Mouse (Mus musculus) kidney, embryonic 16.5 days (tissue): Measurements from ENCODE around the gene Gm20388. TPM values are rescaled to one million over a fixed set of nuclear protein-coding genes. Genes with fewer than 3 reads are reported as not detected.

ENCODE experiments used
- ATAC-seq: fragments of 200-750 bp; cut with Nextera tagmentation; 2 replicates; pipeline ENCODE4 v1.8.0; 2017; ENCODE audit warnings: moderate TSS enrichment; ENCODE audit not compliant: low FRiP score, low TSS enrichment
- H3K27ac ChIP-seq: fragments of 300-500 bp; sonication (generic); 2 replicates; pipeline ENCODE4 v1.5.1; 2014; ENCODE audit warnings: low read length
- H3K27me3 ChIP-seq: fragments of 300-500 bp; sonication (generic); 2 replicates; pipeline ENCODE4 v1.6.1; 2014; ENCODE audit warnings: low read length, control low read depth, mixed read lengths; ENCODE audit not compliant: insufficient read depth
- H3K36me3 ChIP-seq: fragments of 300-500 bp; sonication (generic); 2 replicates; pipeline ENCODE4 v1.6.1; 2014; ENCODE audit warnings: low read length, control low read depth, mixed read lengths; ENCODE audit not compliant: insufficient read depth
- H3K4me1 ChIP-seq: fragments of 300-500 bp; sonication (generic); 2 replicates; pipeline ENCODE4 v1.6.1; 2014; ENCODE audit warnings: low read length, control low read depth, mixed read lengths; ENCODE audit not compliant: insufficient read depth
- H3K4me2 ChIP-seq: fragments of 300-500 bp; sonication (generic); replicated peaks from 2 replicates; pipeline ENCODE4 v1.6.1; 2014; ENCODE audit warnings: low read depth, low read length
- H3K4me3 ChIP-seq: fragments of 300-500 bp; sonication (generic); 2 replicates; pipeline ENCODE4 v1.5.1; 2014; ENCODE audit warnings: mild to moderate bottlenecking, low read length
- H3K9ac ChIP-seq: fragments of 300-500 bp; sonication (generic); replicated peaks from 2 replicates; pipeline ENCODE4 v1.6.1; 2014; ENCODE audit warnings: low read length
- H3K9me3 ChIP-seq: fragments of 300-500 bp; sonication (generic); 2 replicates; pipeline ENCODE4 v1.6.1; 2016; ENCODE audit warnings: low read length, control low read depth
- WGBS: fragments of 180-500 bp; shearing (Covaris S2); extraction: QIAGEN DNeasy Blood & Tissue Kit; methylation state at CpG from one replicate; pipeline ENCODE4 v1.1.7; 2014; 5-methylcytosine and 5-hydroxymethylcytosine counted together
- polyA plus RNA-seq: library from polyadenylated mRNA; unstranded; fragments of >200 nt; fragmentation: Nextera tagmentation; extraction: Ambion mirVana; gene quantifications from 2 replicates; pipeline ENCODE4 v1.2.1, GENCODE M21; 2015

Gene Gm20388
- polyA plus RNA-seq, 1 experiment from 2014 or later, result 7.7 TPM

- H3K9me3 ChIP-seq, result no peaks in the 10 kb centered on the region
- H3K4me1 ChIP-seq, result peaks cover 65% of the 10 kb centered on the region
- no peak overlapping the region for H3K4me3 ChIP-seq
- H3K27me3 ChIP-seq, result no peaks in the 10 kb centered on the region
- 62% methylated on average over 15 of the region's 15 CpGs for WGBS
- H3K36me3 ChIP-seq, result peaks cover 7% of the 10 kb centered on the region; the same call in 1 of the 2 replicates
- H3K4me2 ChIP-seq, result no peak overlapping the region
- no peak for ATAC-seq
- H3K9ac ChIP-seq, result no peak overlapping the region
- H3K27ac ChIP-seq, result no peak overlapping the region
These were observed 646.7 kb downstream of the Gm20388 start for GRCm38 (mm10) chr8:120557170-120557965.

GRCm38 (mm10) chr8:120558162-120558561 is 647.5 kb downstream of the Gm20388 start:
- 68% methylated on average over 4 of the region's 4 CpGs for WGBS
- ATAC-seq, result no peak
- no peak overlapping the region for H3K4me3 ChIP-seq
- H3K4me2 ChIP-seq, result no peak overlapping the region
- H3K36me3 ChIP-seq, result peaks cover 7% of the 10 kb centered on the region; the same call in 1 of the 2 replicates
- no peak overlapping the region for H3K9ac ChIP-seq
- no peak overlapping the region for H3K27ac ChIP-seq
- no peaks in the 10 kb centered on the region for H3K9me3 ChIP-seq
- H3K4me1 ChIP-seq, result peaks cover 69% of the 10 kb centered on the region
- H3K27me3 ChIP-seq, result no peaks in the 10 kb centered on the region

GRCm38 (mm10) chr8:120559654-120560053 is 649.0 kb downstream of the Gm20388 start:
- Histone ChIP-seq H3K27me3 (no peaks in the 10 kb centered on the region), H3K27ac (no peak overlapping the region), H3K4me2 (no peak overlapping the region), H3K4me3 (no peak overlapping the region), H3K9ac (0 out of 2 replicates have a peak overlapping the region, but pooled peaks have one; percentile 15), H3K4me1 (peaks cover 84% of the 10 kb centered on the region), H3K36me3 (peaks cover 2% of the 10 kb centered on the region; the same call in 1 of the 2 replicates), H3K9me3 (no peaks in the 10 kb centered on the region)
- WGBS, result 43% methylated on average over 11 of the region's 11 CpGs
- no peak for ATAC-seq

- no peak overlapping the region for H3K4me2 ChIP-seq
- no peaks in the 10 kb centered on the region for H3K27me3 ChIP-seq
- no peak overlapping the region for H3K27ac ChIP-seq
- WGBS, result 72% methylated on average over 5 of the region's 5 CpGs
- H3K9ac ChIP-seq, result 0 out of 2 replicates have a peak overlapping the region, but pooled peaks have one; percentile 15
- no peak for ATAC-seq
- H3K9me3 ChIP-seq, result no peaks in the 10 kb centered on the region
- H3K4me1 ChIP-seq, result peaks cover 90% of the 10 kb centered on the region
- no peak overlapping the region for H3K4me3 ChIP-seq
- H3K36me3 ChIP-seq, result no peaks in the 10 kb centered on the region
These were observed 649.9 kb downstream of the Gm20388 start for GRCm38 (mm10) chr8:120560535-120560934.

- no peaks in the 10 kb centered on the region for H3K9me3 ChIP-seq
- peaks cover 81% of the 10 kb centered on the region for H3K4me1 ChIP-seq
- H3K27me3 ChIP-seq, result no peaks in the 10 kb centered on the region
- ATAC-seq, result no peak
- H3K4me2 ChIP-seq, result no peak overlapping the region
- H3K36me3 ChIP-seq, result peaks cover 5% of the 10 kb centered on the region; the same call in 1 of the 2 replicates
- H3K9ac ChIP-seq, result no peak overlapping the region
- 81% methylated on average over 22 of the region's 22 CpGs for WGBS
- no peak overlapping the region for H3K4me3 ChIP-seq
- H3K27ac ChIP-seq, result no peak overlapping the region
These were observed 651.1 kb downstream of the Gm20388 start for GRCm38 (mm10) chr8:120561539-120562435.

- no peak for ATAC-seq
- H3K9ac ChIP-seq, result no peak overlapping the region
- 65% methylated on average over 18 of the region's 18 CpGs for WGBS
- 0 out of 2 replicates have a peak, but pooled peaks cover 1% of the 10 kb centered on the region for H3K9me3 ChIP-seq
- no peak overlapping the region for H3K4me2 ChIP-seq
- H3K27me3 ChIP-seq, result no peaks in the 10 kb centered on the region
- peaks cover 15% of the 10 kb centered on the region for H3K36me3 ChIP-seq
- peak overlapping the region; percentile 75 for H3K27ac ChIP-seq
- no peak overlapping the region for H3K4me3 ChIP-seq
- H3K4me1 ChIP-seq, result peaks cover 71% of the 10 kb centered on the region
These were observed 652.2 kb downstream of the Gm20388 start for GRCm38 (mm10) chr8:120562680-120563347.

- Histone ChIP-seq H3K9me3 (0 out of 2 replicates have a peak, but pooled peaks cover 6% of the 10 kb centered on the region), H3K9ac (no peak overlapping the region; the same call in 1 of the 2 replicates), H3K36me3 (peaks cover 20% of the 10 kb centered on the region), H3K4me1 (peaks cover 70% of the 10 kb centered on the region), H3K27me3 (no peaks in the 10 kb centered on the region), H3K4me2 (no peak overlapping the region), H3K4me3 (no peak overlapping the region), H3K27ac (peak overlapping the region; percentile 75)
- WGBS, result 12% methylated on average over 8 of the region's 8 CpGs
- no peak; the same call in 1 of the 2 replicates for ATAC-seq
These were observed 652.7 kb downstream of the Gm20388 start for GRCm38 (mm10) chr8:120563348-120563724.

GRCm38 (mm10) chr8:120563851-120564837 is 653.5 kb downstream of the Gm20388 start:
- peak; percentile 49 for ATAC-seq
- H3K4me1 ChIP-seq, result peaks cover 65% of the 10 kb centered on the region
- peak overlapping the region; percentile 75 for H3K27ac ChIP-seq
- H3K9me3 ChIP-seq, result 0 out of 2 replicates have a peak, but pooled peaks cover 6% of the 10 kb centered on the region
- no peak overlapping the region for H3K9ac ChIP-seq
- H3K27me3 ChIP-seq, result no peaks in the 10 kb centered on the region
- H3K4me3 ChIP-seq, result no peak overlapping the region
- WGBS, result 22% methylated on average over 20 of the region's 20 CpGs
- H3K4me2 ChIP-seq, result peak overlapping the region; percentile 11; the same call in 1 of the 2 replicates
- H3K36me3 ChIP-seq, result peaks cover 29% of the 10 kb centered on the region
